Mouse (Mus musculus) frontal cortex, postnatal 10 days (tissue): Measurements from ENCODE around the gene Cacnb1.

Source experiments
- DNase-seq, 2 experiments: peaks; one replicate each; pipeline ENCODE4 v3.0.0; 2022; ENCODE audit warnings: low spot score in 2 of 2, mixed read lengths in 1 of 2

Gene Cacnb1

DNA sequence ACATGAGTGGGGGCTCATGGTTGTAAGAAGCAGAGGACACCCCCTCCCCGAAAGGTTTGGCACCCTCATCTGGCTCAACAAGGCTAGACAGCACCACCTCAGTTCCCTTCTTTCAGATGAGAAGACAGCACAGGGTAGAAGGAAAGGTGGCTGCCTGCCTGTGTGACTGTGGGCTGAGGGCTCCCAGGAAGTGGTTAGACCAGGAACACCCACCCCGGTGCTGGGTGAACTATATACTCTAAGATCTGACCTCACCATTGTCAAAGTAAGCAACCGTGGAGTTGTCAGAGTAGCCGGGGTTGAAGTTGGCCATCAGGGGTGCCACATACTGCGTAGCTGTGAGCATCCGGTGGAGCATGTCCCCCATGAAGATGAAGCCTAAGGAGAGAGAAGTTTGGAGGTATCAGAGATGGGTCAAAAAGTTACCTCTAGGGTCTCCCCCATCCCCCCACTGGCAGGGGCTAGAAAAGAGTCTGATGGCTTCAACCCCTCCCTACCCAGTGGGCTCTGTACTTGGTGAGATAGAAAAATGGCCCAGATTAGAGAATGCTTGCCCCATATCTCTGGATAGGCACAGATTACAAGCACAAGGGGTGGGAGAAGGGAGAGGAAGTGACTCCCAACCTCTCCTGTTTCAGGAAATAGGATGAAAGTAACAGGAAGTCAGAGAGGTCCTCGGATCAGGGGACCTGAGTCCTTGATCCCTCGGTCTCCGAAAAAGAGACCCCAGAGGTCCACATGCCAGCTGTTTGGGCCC, 67.5 kb downstream of the Cacnb1 start:
- no peak for DNase-seq

DNA sequence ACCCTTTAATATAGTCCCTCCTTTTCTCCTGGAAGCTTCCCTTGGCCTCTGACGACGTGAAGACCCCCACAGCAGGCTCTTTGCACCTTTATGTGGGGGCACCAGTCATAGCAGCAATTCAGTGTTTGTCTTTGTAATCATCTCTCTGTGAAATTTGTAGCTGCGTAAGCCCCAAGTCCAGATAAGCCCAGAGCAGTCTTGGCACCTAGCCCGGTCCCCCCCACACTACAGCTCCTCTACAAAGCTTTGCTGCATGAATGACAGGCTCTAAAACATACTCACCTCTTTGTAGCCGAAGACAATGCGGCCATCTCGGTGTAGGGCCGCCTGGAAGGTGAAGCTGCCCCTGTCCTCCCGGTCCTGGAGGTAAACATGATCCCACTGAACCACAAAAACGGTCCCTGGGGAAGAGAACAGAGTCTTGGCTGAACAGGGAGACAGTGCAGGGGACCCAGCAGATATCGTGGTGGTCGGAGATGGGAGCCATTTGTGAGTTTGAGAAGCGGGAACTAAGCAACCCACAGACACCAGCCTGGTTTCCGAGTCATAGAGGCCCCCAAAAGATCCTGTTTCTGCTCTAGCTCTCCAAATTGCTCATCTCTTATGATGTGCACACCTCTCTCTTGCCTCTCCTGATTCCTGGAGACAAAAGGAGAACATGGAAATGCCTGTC, 68.2 kb downstream of the Cacnb1 start:
- DNase-seq: no peak

- DNase-seq: no peak
Measured at GRCm38 (mm10) chr11:97953939-97954275, 68.9 kb downstream of the Cacnb1 start.

DNA sequence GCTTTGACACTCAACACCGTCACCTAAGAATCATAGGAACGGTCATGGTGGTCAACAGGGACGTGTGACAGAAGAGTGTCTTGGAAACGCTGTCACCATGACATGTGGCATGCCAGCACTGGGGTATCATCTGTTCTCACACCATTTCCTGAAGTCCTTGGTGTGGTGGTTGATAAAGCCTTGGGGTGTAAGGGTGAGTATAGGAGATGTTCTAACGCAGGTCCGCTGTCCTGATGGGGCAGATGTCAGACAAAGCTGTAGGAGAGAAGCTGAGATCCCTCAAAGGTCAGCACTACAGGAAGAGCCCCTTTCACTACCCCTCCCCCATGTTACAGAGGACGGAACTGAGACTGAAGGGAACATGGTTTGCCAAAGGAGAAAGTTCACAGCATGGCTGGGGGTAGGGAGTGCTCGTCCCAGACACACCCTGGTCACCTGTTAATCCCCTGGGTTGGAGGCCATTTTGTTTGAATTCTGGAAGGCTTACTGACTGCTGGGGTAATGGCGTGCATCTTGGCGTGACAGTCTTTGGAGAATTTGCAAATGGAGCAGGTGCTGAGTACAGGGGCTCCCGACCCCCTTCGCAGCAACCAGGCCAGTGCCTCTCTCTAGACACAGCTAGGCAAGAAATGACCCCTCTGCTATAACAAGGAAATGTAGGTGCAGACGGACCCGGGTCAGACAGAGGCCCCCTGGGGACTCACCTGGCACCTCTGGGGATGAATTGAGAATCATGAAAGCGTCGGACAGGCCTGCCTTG, 69.5 kb downstream of the Cacnb1 start:
- no peak for DNase-seq

DNA sequence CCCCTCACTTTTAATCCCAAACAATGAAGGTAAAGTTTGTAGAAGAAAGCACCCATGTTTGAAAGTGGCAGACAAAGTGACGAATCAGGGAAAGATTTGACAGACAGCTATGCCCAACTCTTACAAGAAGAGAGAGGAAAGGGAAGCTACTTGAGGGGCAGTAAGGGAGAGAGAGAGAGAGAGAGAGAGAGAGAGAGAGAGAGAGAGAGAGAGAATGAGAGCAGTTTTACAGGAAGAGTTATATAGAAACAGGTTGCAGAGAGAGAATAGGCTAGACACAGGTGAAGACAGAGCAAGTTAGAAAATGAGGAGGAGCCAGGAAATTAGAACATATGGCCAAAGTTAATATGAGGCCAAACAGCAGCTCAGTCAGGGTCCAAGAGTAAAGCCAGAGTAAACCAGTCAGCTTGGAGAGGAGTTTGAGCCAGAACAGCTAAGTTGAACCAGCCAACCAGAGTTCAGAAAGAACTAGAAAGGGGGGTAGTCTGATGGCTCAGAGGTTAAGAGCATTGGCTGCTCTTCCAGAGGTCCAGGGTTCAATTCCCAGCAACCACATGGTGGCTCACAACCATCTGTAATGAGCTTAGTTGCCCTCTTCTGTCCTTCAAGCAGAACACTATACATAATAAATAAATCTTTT, 70.3 kb downstream of the Cacnb1 start:
- DNase-seq: no peak
